Mouse (Mus musculus): ENCODE measurements at regions not wholly inside any gene's neighbourhood (a gene's known extent, or its start where the extent isn't known, plus 50 kb on each side); places are given as distances from the start of the nearest gene placed in this dataset.

DNA sequence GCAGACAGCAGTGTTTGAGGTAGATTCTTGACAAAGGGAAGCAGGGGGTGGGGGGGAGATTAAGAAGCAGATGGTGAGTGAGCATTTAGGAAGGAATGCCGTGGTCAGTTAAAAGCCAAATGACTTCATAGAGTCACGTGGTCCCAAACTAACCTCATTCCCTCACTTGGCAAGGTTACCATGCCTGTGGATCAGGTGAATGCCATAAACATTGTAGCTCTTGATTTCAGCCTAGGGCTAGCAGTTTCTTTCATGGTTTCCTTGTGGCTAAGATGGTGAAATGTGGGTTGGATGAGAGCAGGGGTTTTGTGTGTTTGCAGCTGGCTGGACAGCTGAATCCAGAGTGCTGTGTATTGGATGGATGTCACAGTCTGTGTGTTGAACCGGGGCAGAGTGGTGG is 95.3 kb downstream of the Nog start:
- TF ChIP-seq USF1 (IDR thresholded peaks at IDR 0.05; ENCODE audit: low read depth) (peak; percentile 97), MYOG (IDR thresholded peaks at IDR 0.05; ENCODE audit: control insufficient read depth, extremely low read depth, insufficient read length) (no peak), MYOD1 (IDR thresholded peaks at IDR 0.05; ENCODE audit: control insufficient read depth, insufficient read length, low read depth) (peak; percentile 81), CTCF (IDR thresholded peaks at IDR 0.05; ENCODE audit: control insufficient read depth, insufficient read depth, insufficient read length) (no peak), MAX (IDR thresholded peaks at IDR 0.05) (peak; percentile 60)

Measured in C2C12 (cell line).